Mouse (Mus musculus): ENCODE results near the gene Mprip. TPM values are rescaled to one million over a fixed set of nuclear protein-coding genes. Genes with fewer than 3 reads are reported as not detected.
A peak's percentile ranks its signal among the peaks of the same experiment; 100 is the strongest.
"Not testable (repeated sequence)": the region's sequence is repeated elsewhere in the genome, so short reads cannot be mapped to it uniquely, and the experiment has no call there.

Gene Mprip
- polyA plus RNA-seq (2021): 353 TPM

DNA sequence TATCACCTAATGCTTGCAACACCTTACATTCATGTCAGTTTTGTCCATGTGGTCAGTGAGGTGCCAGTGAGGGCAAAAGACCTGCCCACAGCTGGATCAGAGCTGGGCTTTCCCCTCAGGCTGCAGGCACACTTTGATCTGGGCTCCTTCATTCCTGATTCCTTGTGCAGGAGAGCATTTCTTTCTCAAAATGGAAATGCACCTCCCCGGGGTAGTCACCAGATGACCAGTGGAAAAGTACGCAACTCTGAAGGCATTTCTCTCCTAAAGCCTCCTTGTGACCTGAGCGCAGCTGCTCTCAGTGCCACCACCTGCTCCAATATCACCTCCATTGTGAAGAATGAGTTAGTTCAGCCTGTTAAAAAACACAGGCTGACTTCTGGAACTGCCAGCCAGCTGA is at the start of gene Mprip:
Gene Mprip, plus strand, starts transcription at position 301 of the 400 bp plus-strand sequence.
- in situ Hi-C loops (cut with MboI; ENCODE audit: low pct_unique_long_range_greater_than_20kb): loop anchor here (5.0 kb wide), 1 partner anchor 76 kb away; no protein-coding TSS in a partner anchor

DNA sequence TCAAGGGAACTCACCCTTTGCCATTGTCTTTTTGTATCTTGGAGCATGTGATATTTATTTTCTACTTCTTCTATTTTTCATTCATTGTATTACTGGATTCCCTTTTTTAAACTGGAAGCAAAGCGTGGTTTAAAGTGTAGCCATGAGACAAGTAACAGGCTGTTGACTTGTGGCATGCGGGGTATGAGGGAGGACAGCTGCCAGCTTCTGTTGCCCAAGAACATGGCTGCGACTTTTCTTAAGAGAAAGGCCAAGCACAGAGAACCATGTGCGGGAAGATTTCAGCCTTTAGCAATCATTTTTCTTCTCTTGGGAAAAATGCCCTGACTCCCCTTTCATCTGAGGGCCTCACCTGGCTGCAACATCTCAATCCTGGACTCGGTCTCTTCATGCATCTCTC is 49.5 kb upstream of the Mprip start:
- no peaks in the 10 kb centered on the region for H3K27me3 ChIP-seq
- in situ Hi-C loops (cut with MboI; ENCODE audit: low pct_unique_long_range_greater_than_20kb): loop anchor here (5.0 kb wide), 1 partner anchor 74 kb away; no protein-coding TSS in a partner anchor
- ChIA-PET POLR2A (no interaction called here), CTCF (interaction anchor here (1.0 to 1.8 kb wide), 3 partner anchors 9 to 15 kb away, joined by 3 to 10 read pairs (median 6); no protein-coding TSS in a partner anchor)
- ATAC-seq (no peak), DNase-seq (ENCODE audit: low read depth, low spot score) (no peak)
- TF ChIP-seq CTCF (IDR thresholded peaks at IDR 0.05): no peak

More for the DNA sequence above, at the start of gene Mprip:
- ChIA-PET CTCF (interaction anchor here (1.7 kb wide), 1 partner anchor 106 kb away, joined by 4 read pairs; no protein-coding TSS in a partner anchor), POLR2A (interaction anchor here (0.7 to 1.3 kb wide), 2 partner anchors 34 to 96 kb away, joined by 3 read pairs; no protein-coding TSS in a partner anchor)
- H3K27me3 ChIP-seq: no peaks in the 10 kb centered on the region
- no peak for DNase-seq (ENCODE audit: low read depth, low spot score)
- ATAC-seq: no peak
- no peak for TF ChIP-seq CTCF (IDR thresholded peaks at IDR 0.05)

DNA sequence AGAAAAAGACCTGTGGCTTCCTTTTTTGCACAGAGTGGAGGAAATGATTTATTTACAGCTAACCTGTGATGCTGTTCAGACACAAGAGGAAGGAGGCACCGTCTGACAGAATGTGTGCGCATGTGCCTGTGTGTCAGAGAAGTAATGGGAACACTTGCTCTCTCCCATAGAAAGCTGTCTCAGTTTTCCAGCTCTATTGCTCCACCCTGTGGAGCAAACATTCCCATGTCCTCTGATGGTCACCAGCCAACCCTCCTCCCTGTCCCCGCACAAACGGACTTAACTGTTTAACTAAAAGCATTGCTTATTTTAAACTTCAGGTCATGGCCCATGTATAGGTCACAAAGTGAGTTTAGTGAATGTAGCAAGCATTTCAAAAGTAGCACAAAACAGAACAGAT is 47.0 kb upstream of the Mprip start:
- in situ Hi-C loops (cut with MboI; ENCODE audit: low pct_unique_long_range_greater_than_20kb): loop anchor here (5.0 kb wide), 1 partner anchor 77 kb away; no protein-coding TSS in a partner anchor
- CTCF ChIA-PET: interaction anchor here (1.0 to 2.2 kb wide), 7 partner anchors 9 to 146 kb away, joined by 3 to 11 read pairs (median 3); partner anchors contain the start of gene Olfr223
- H3K27me3 ChIP-seq: no peaks in the 10 kb centered on the region
- TF ChIP-seq CTCF (IDR thresholded peaks at IDR 0.05): peak; percentile 65
- no peak for ATAC-seq
- POLR2A ChIA-PET: interaction anchor here (1.0 kb wide), 1 partner anchor 88 kb away, joined by 3 read pairs; no protein-coding TSS in a partner anchor
- DNase-seq (ENCODE audit: low read depth, low spot score): no peak

DNA sequence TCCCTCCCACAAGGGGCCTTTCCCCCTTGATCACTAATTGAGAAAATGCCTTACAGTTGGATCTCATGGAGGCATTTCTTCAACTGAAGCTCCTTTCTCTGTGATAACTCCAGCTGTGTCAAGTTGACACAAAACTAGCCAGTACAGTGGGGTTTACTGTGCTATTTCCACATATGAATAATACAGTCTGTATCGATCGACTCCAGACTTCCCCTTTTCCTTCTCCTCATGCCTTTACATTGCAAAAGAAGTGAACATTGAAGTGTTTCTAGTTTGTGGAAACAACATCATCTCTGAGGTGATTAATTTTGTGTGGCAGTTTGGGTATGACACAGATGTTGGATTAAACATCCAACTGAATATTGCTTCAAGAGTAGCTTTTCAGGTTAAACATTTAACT is 44.1 kb upstream of the Mprip start:
- DNase-seq (ENCODE audit: low read depth, low spot score); POLR2A ChIA-PET; H3K27me3 ChIP-seq; in situ Hi-C loops (cut with MboI; ENCODE audit: low pct_unique_long_range_greater_than_20kb); ATAC-seq: not testable (repeated sequence)
- CTCF ChIA-PET: interaction anchor here (0.7 kb wide), 1 partner anchor 91 kb away, joined by 4 read pairs; no protein-coding TSS in a partner anchor

DNA sequence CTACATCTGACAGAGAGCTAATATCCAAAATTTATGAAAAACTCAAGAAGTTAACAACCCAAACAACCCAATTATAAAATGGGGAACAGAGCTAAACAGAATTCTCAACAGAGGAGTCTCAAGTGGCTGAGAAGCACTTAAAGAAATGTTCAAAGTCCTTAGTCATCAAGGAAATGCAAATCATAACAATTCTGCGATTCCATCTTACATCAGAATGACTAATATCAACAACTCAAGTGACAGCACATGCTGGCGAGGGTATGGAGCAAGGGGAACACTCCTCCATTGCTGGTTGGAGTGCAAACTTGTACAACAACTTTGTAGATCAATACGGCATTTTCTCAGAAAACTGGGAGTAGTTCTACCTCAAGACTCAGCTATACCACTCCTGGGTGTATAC is 38.9 kb upstream of the Mprip start:
- ChIA-PET POLR2A (interaction anchor here (0.6 kb wide), 1 partner anchor 126 kb away, joined by 5 read pairs; no protein-coding TSS in a partner anchor), CTCF (interaction anchor here (0.6 to 1.6 kb wide), 3 partner anchors 8 to 156 kb away, joined by 3 to 5 read pairs (median 4); no protein-coding TSS in a partner anchor)
- in situ Hi-C loops (cut with MboI; ENCODE audit: low pct_unique_long_range_greater_than_20kb): loop anchor here (5.0 kb wide), 1 partner anchor 135 kb away; no protein-coding TSS in a partner anchor

DNA sequence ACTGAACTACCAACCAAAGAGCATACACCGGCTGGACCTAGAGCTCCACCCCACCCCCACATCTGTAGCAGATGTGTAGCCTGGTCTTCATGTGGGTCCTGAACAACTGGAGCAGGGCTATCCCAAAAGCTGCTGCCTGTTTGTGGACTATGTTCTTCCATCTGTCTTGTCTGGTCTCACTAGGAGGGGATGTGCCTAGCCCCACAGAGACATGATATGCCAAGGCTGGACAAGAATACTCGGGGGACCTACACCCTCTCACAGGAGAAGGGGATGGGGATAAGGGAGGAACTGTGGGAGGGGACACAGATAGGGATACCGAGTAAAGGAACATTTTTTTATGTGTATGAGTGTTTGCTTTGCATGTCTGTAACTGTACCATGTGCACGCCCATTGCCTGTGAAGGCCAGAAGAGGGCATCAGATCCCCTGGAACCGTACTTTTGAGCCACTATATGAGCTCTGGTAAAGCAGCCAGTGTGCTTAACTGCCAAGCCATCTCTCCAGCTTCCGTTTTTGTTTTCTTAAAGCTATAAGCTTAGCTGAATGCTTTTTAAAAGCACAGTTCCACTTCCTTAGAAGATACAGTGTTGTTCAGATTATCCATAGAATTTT is 37.0 kb upstream of the Mprip start:
- ChIA-PET CTCF (interaction anchor here (0.6 to 1.6 kb wide), 17 partner anchors 10 to 184 kb away, joined by 3 to 10 read pairs (median 3); partner anchors contain the start of gene Olfr223), POLR2A (no interaction called here)
- in situ Hi-C loops (cut with MboI; ENCODE audit: low pct_unique_long_range_greater_than_20kb): loop anchor here (5.0 kb wide), 1 partner anchor 133 kb away; no protein-coding TSS in a partner anchor
- H3K27me3 ChIP-seq: no peaks in the 10 kb centered on the region
- TF ChIP-seq CTCF (IDR thresholded peaks at IDR 0.05): peak; percentile 89
- DNase-seq (ENCODE audit: low read depth, low spot score): no peak
- ATAC-seq: peak; percentile 51

More for the DNA sequence above, 38.9 kb upstream of the Mprip start:
- no peak for TF ChIP-seq CTCF (IDR thresholded peaks at IDR 0.05)
- DNase-seq (ENCODE audit: low read depth, low spot score): no peak
- no peaks in the 10 kb centered on the region for H3K27me3 ChIP-seq
- ATAC-seq: no peak

DNA sequence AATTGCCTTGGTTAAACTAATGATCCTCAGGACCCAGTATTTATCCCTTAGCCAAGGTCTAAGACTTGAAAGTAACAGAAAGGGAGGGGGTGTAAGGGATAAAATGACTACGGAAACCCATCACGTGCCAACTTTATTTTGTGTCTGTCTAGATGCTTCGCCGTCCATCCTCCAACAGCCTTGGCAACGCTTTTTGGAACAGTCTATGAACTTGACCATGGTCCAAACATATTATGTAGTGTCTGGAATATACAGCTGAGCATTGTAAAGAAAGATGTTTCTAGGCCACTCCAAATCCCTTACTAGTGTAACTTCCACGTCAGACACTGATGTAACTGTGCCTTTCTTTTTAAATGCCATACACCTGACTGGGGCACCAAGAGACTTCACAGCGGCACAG is 34.9 kb upstream of the Mprip start:
- ChIA-PET CTCF (interaction anchor here (0.9 kb wide), 1 partner anchor 89 kb away, joined by 3 read pairs; no protein-coding TSS in a partner anchor), POLR2A (no interaction called here)
- in situ Hi-C loops (cut with MboI; ENCODE audit: low pct_unique_long_range_greater_than_20kb): no loop called here
- DNase-seq (ENCODE audit: low read depth, low spot score): no peak
- no peak for ATAC-seq
- H3K27me3 ChIP-seq: no peaks in the 10 kb centered on the region
- TF ChIP-seq CTCF (IDR thresholded peaks at IDR 0.05): no peak

DNA sequence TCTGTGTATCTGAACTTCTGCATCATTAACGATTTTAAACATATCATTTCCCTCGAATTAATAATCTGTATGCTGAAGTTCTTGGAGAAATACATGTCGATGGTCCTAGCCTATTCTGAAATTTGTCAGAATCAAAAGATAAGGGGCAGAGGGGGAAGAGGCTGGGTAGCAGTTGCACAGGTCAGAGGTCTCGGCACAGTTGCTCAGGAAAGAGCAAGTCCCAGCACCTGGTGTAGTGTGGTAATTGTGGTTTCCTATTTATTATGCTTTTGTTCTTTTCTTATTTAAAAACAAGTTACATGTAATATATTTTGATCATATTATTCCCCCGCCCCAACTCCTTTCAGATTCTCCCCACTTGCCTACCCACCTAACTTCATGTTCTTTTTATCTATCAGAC is 32.9 kb upstream of the Mprip start:
- ChIA-PET POLR2A (no interaction called here), CTCF (no interaction called here)
- no peak for ATAC-seq
- in situ Hi-C loops (cut with MboI; ENCODE audit: low pct_unique_long_range_greater_than_20kb): no loop called here
- H3K27me3 ChIP-seq: no peaks in the 10 kb centered on the region
- no peak for TF ChIP-seq CTCF (IDR thresholded peaks at IDR 0.05)
- DNase-seq (ENCODE audit: low read depth, low spot score): no peak

DNA sequence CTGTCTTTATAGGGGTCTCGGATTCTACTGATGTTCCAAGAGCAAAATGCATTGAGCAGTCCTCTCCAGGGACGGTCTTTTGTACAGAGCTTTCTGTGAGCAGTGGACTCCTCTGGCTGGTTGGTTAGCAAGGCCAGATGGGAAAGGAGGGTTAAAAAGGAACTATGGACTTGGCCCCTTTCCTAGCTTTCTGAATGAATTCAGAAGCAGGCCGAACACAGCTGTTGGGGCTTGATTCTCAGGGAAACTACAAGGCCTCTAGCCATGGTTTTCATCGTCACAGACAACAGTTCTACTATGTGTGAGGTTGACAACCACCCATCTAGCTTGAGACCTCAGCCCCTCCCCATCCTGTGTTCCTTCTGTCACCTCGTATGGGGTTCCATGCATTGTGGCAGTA is 31.2 kb upstream of the Mprip start:
- H3K27me3 ChIP-seq: no peaks in the 10 kb centered on the region
- no peak for TF ChIP-seq CTCF (IDR thresholded peaks at IDR 0.05)
- ATAC-seq (no peak), DNase-seq (ENCODE audit: low read depth, low spot score) (no peak)
- ChIA-PET POLR2A (no interaction called here), CTCF (interaction anchor here (0.7 to 1.2 kb wide), 3 partner anchors 8 to 12 kb away, joined by 3 to 4 read pairs (median 3); no protein-coding TSS in a partner anchor)
- in situ Hi-C loops (cut with MboI; ENCODE audit: low pct_unique_long_range_greater_than_20kb): no loop called here

DNA sequence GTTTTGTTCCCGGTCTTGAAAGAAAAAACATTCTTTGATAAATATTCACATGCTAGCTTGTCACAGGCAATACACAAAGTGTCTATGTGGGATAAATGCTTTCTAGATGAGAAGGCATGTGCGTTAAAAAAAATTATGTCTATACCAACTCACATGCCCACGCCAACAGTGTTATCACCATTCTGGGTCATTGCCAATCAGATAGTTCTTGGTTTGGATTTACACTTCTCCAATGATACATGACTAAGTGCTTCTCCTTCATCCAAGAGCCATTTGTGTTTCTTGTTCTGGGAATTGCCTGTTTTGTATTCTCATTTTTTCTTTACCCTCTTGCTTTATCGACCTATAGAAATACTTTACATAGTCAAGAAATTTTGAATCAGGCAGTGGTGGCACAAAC is 29.1 kb upstream of the Mprip start:
- POLR2A ChIA-PET: interaction anchor here (0.6 kb wide), 1 partner anchor 96 kb away, joined by 3 read pairs; no protein-coding TSS in a partner anchor

DNA sequence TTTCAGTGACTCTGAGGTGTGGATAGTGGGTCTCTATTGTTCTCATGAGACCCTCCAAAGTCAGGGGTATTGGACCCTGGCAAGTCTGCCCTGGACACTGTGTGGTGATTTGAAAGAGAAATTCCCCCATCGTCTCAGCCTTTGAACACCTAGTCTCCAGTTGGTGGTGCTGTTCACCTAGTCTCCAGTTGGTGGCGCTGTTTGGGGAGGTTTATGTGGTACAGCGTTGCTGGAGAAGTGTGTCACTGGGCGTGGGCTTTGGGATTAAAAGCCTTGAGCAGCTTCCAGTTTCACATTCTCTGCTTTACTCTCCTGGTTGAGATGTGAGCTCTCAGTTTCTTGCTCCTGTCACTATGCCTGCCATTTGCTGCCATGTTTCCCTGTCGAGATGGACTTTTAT is 28.1 kb upstream of the Mprip start:
- in situ Hi-C loops (cut with MboI; ENCODE audit: low pct_unique_long_range_greater_than_20kb): no loop called here
- POLR2A ChIA-PET: no interaction called here
- no peak for ATAC-seq

More for the DNA sequence above, 29.1 kb upstream of the Mprip start:
- in situ Hi-C loops (cut with MboI; ENCODE audit: low pct_unique_long_range_greater_than_20kb): no loop called here
- CTCF ChIA-PET: interaction anchor here (1.1 kb wide), 1 partner anchor 128 kb away, joined by 3 read pairs; no protein-coding TSS in a partner anchor
- TF ChIP-seq CTCF (IDR thresholded peaks at IDR 0.05): no peak
- ATAC-seq (no peak), DNase-seq (ENCODE audit: low read depth, low spot score) (no peak)
- H3K27me3 ChIP-seq: no peaks in the 10 kb centered on the region

More for the DNA sequence above, 28.1 kb upstream of the Mprip start:
- H3K27me3 ChIP-seq: no peaks in the 10 kb centered on the region
- CTCF ChIA-PET: interaction anchor here (0.9 to 1.0 kb wide), 3 partner anchors 9 to 126 kb away, joined by 3 read pairs; no protein-coding TSS in a partner anchor
- TF ChIP-seq CTCF (IDR thresholded peaks at IDR 0.05): peak; percentile 88
- no peak for DNase-seq (ENCODE audit: low read depth, low spot score)
